Mouse (Mus musculus) kidney, adult 18-20 months (tissue): ENCODE data around the gene Adamtsl3.

Experiments
- DNase-seq: peaks from one replicate; pipeline ENCODE4 v3.0.0; 2021

The Adamtsl3 gene

GRCm38 (mm10) chr7:82531376-82531775, 195.9 kb downstream of the Adamtsl3 start:
- no peak for DNase-seq

GRCm38 (mm10) chr7:82533188-82533587, 197.7 kb downstream of the Adamtsl3 start:
- DNase-seq: no peak

GRCm38 (mm10) chr7:82533747-82534504, 198.4 kb downstream of the Adamtsl3 start:
- peak; percentile 9 for DNase-seq

GRCm38 (mm10) chr7:82544390-82544919, 209.0 kb downstream of the Adamtsl3 start:
- no peak for DNase-seq

- no peak for DNase-seq
Measured at GRCm38 (mm10) chr7:82552005-82552404, 216.5 kb downstream of the Adamtsl3 start.

- no peak for DNase-seq
Measured at GRCm38 (mm10) chr7:82555803-82556202, 220.3 kb downstream of the Adamtsl3 start.

- DNase-seq: no peak
Measured at GRCm38 (mm10) chr7:82556417-82556816, 220.9 kb downstream of the Adamtsl3 start.

GRCm38 (mm10) chr7:82557111-82557510, 221.6 kb downstream of the Adamtsl3 start:
- DNase-seq: no peak

- DNase-seq: no peak
Measured at GRCm38 (mm10) chr7:82566688-82567087, 231.2 kb downstream of the Adamtsl3 start.

GRCm38 (mm10) chr7:82567811-82568210, 232.3 kb downstream of the Adamtsl3 start:
- no peak for DNase-seq

GRCm38 (mm10) chr7:82572981-82573380, 237.5 kb downstream of the Adamtsl3 start:
- no peak for DNase-seq

- DNase-seq: no peak
Measured at GRCm38 (mm10) chr7:82580007-82580406, 244.5 kb downstream of the Adamtsl3 start.

GRCm38 (mm10) chr7:82581802-82582201, 246.3 kb downstream of the Adamtsl3 start:
- DNase-seq: no peak

- DNase-seq: no peak
Measured at GRCm38 (mm10) chr7:82582534-82582933, 247.0 kb downstream of the Adamtsl3 start.

GRCm38 (mm10) chr7:82590931-82591330, 255.4 kb downstream of the Adamtsl3 start:
- DNase-seq: no peak

- no peak for DNase-seq
Measured at GRCm38 (mm10) chr7:82602008-82602407, 266.5 kb downstream of the Adamtsl3 start.

- DNase-seq: no peak
Measured at GRCm38 (mm10) chr7:82605425-82605824, 269.9 kb downstream of the Adamtsl3 start.

GRCm38 (mm10) chr7:82609629-82610028, 274.1 kb downstream of the Adamtsl3 start:
- DNase-seq: no peak

- DNase-seq: peak; percentile 24
Measured at GRCm38 (mm10) chr7:82625342-82625741, 289.8 kb downstream of the Adamtsl3 start.

- DNase-seq: no peak
Measured at GRCm38 (mm10) chr7:82647183-82647582, 311.7 kb downstream of the Adamtsl3 start.

GRCm38 (mm10) chr7:82647909-82648308, 312.4 kb downstream of the Adamtsl3 start:
- no peak for DNase-seq

- DNase-seq: peak; percentile 97
Measured at GRCm38 (mm10) chr7:82648353-82649080, 313.0 kb downstream of the Adamtsl3 start, which contains the start of the genes Saxo2 and Efl1. Saxo2 (minus strand) TSS chr7:82648528. Efl1 (plus strand) TSS chr7:82648614.

- DNase-seq: no peak
Measured at GRCm38 (mm10) chr7:82649081-82649445, 313.6 kb downstream of the Adamtsl3 start.
